Mouse (Mus musculus) MEL-GATA-1-ER (cell line): ENCODE measurements around the gene Wdr25.

Source experiments
- DNase-seq: peaks from one replicate; pipeline ENCODE4 v3.0.0-alpha.2; 2012; ENCODE audit warnings: low read depth; ENCODE audit errors: extremely low read depth

Gene Wdr25

GRCm38 (mm10) chr12:108983496-108983895 is 90.1 kb downstream of the Wdr25 start:
- no peak for DNase-seq

GRCm38 (mm10) chr12:108984471-108984870 is 91.0 kb downstream of the Wdr25 start:
- no peak for DNase-seq

GRCm38 (mm10) chr12:108985025-108985424 is 91.6 kb downstream of the Wdr25 start:
- DNase-seq = no peak

- no peak for DNase-seq
These were observed 94.0 kb downstream of the Wdr25 start for GRCm38 (mm10) chr12:108987448-108987847.

- no peak for DNase-seq
These were observed 97.0 kb downstream of the Wdr25 start for GRCm38 (mm10) chr12:108990425-108990824.

- DNase-seq = no peak
These were observed 99.6 kb downstream of the Wdr25 start for GRCm38 (mm10) chr12:108993046-108993445.

GRCm38 (mm10) chr12:108994436-108995031 is 101.1 kb downstream of the Wdr25 start:
- DNase-seq = no peak

GRCm38 (mm10) chr12:108995976-108996636 is 102.7 kb downstream of the Wdr25 start:
- DNase-seq = no peak

GRCm38 (mm10) chr12:108997249-108997648 is 103.8 kb downstream of the Wdr25 start:
- DNase-seq = no peak

GRCm38 (mm10) chr12:109002978-109003377 is 109.5 kb downstream of the Wdr25 start:
- no peak for DNase-seq

- no peak for DNase-seq
These were observed 116.7 kb downstream of the Wdr25 start for GRCm38 (mm10) chr12:109010070-109010649.

- DNase-seq = no peak
These were observed 128.8 kb downstream of the Wdr25 start for GRCm38 (mm10) chr12:109022181-109022691.

- DNase-seq = no peak
These were observed 129.5 kb downstream of the Wdr25 start for GRCm38 (mm10) chr12:109022966-109023365.

- no peak for DNase-seq
These were observed 130.3 kb downstream of the Wdr25 start for GRCm38 (mm10) chr12:109023780-109024179.

- no peak for DNase-seq
These were observed 143.6 kb downstream of the Wdr25 start for GRCm38 (mm10) chr12:109037026-109037425.

GRCm38 (mm10) chr12:109038179-109038819 is 144.9 kb downstream of the Wdr25 start:
- DNase-seq = no peak

GRCm38 (mm10) chr12:109039311-109039710 is 145.9 kb downstream of the Wdr25 start:
- no peak for DNase-seq

- no peak for DNase-seq
These were observed 151.1 kb downstream of the Wdr25 start for GRCm38 (mm10) chr12:109044497-109044896.

GRCm38 (mm10) chr12:109045581-109045980 is 152.2 kb downstream of the Wdr25 start:
- DNase-seq = no peak

- DNase-seq = no peak
These were observed 156.5 kb downstream of the Wdr25 start for GRCm38 (mm10) chr12:109049949-109050348.

- no peak for DNase-seq
These were observed 159.8 kb downstream of the Wdr25 start for GRCm38 (mm10) chr12:109053020-109053806.
